Mouse (Mus musculus): ENCODE data around the gene App. TPM values are rescaled to one million over a fixed set of nuclear protein-coding genes. Genes with fewer than 3 reads are reported as not detected.

Gene App
- polyA plus RNA-seq, 1 experiment from 2014 or later, result 416 TPM

DNA sequence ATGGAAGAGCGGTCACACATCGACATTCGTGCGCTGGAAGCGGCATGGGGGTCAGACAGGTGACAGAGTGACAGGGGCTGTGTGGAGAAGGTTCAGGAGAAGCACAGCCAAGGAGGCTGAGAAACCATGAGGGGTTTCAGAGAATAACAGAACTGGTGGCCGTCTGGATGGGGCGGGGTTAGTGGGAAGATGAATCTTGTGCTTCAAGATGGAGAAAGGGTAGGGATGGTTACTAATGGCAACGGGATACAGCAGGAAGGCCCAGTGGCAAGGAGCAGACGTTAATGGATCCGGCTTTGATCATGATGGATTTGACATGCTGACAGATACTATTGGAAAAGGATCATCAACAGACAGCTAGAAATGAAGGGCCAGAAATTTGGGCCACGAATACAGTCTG, 107.3 kb downstream of the App start:
- no peak overlapping the region for H3K9ac ChIP-seq
- no peaks in the 10 kb centered on the region for H3K27me3 ChIP-seq (replicated peaks)
- no peak overlapping the region for H3K27ac ChIP-seq
- 83% methylated on average over 11 of the region's 11 CpGs for WGBS
- no peak overlapping the region for H3K4me2 ChIP-seq
- H3K4me3 ChIP-seq, result no peak overlapping the region
- no peaks in the 10 kb centered on the region for H3K4me1 ChIP-seq
- H3K36me3 ChIP-seq (replicated peaks), result 0 out of 2 replicates have a peak, but pooled peaks cover under 1% of the 10 kb centered on the region
- no peaks in the 10 kb centered on the region for H3K9me3 ChIP-seq
- no peak for ATAC-seq (replicated peaks)

DNA sequence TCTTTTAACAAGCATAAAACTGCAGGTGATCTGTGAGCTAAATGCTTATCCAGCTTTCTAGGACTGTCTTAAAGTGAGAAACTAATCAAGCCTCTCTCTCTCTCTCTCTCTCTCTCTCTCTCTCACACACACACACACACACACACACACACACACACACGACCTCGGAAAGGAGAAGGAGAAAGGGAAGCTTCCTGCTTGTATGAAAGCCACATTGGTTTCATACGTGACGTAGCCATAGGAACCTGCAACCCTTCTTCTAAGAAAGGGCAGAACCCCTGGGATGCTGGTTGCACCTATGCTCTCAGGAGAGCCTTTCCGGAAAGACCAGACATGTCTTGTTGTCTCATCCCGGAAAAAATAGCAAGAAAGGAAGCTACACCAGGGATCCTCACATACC, 108.8 kb downstream of the App start:
- Histone ChIP-seq H3K4me2 (no peak overlapping the region), H3K9ac (no peak overlapping the region), H3K9me3 (no peaks in the 10 kb centered on the region), H3K4me3 (no peak overlapping the region), H3K27ac (no peak overlapping the region), H3K27me3 (replicated peaks) (no peaks in the 10 kb centered on the region), H3K36me3 (replicated peaks) (no peaks in the 10 kb centered on the region), H3K4me1 (no peaks in the 10 kb centered on the region)
- 93% methylated on average over 5 of the region's 6 CpGs for WGBS
- no peak for ATAC-seq (replicated peaks)

DNA sequence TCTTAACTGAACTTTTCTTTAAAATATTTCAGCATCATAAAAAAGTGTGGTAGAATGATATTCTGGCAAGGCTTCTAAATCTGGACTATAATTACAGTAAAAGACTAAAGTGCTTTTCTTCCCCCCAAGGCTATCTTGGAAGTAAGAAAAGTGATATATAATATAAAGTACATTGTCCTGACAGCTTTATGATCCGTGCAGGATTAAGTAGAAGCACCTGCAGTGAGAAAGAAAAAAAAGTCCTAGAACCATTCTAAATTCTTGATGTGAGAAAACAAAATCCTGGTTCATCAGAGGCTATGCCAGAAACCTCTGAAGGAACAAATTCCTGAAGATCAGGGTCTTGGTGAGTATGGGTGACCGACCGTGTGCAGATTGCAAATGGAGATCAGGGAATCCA, 110.8 kb downstream of the App start:
- no peak overlapping the region for H3K27ac ChIP-seq
- H3K4me3 ChIP-seq, result no peak overlapping the region
- ATAC-seq (replicated peaks), result no peak
- WGBS, result 94% methylated on average over 3 of the region's 3 CpGs
- no peaks in the 10 kb centered on the region for H3K36me3 ChIP-seq (replicated peaks)
- H3K4me1 ChIP-seq, result peaks cover 19% of the 10 kb centered on the region
- H3K4me2 ChIP-seq, result no peak overlapping the region
- no peaks in the 10 kb centered on the region for H3K9me3 ChIP-seq
- no peaks in the 10 kb centered on the region for H3K27me3 ChIP-seq (replicated peaks)
- H3K9ac ChIP-seq, result no peak overlapping the region

DNA sequence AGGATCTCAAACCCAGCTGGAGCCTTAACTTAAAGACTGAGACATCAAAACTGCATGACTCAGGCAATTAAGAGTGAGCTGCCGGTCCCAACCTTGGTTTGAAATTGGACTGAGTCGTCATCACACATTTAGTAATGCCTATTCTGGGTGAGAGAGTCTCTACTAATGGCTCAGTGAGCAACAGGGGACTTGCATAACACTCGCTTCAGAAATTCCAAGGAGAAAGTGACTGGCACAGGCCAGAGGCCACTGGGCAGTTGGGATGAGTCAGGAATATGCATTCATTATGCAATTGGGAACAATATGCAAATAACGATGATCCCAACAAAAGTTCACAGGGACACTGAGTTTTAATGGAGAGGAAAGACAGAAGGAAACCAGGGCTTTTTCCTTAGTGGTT, 111.8 kb downstream of the App start:
- Histone ChIP-seq H3K9me3 (no peaks in the 10 kb centered on the region), H3K4me2 (no peak overlapping the region), H3K27ac (no peak overlapping the region), H3K27me3 (replicated peaks) (no peaks in the 10 kb centered on the region), H3K4me1 (peaks cover 20% of the 10 kb centered on the region), H3K9ac (no peak overlapping the region), H3K36me3 (replicated peaks) (no peaks in the 10 kb centered on the region), H3K4me3 (no peak overlapping the region)
- 90% methylated on average over 4 of the region's 4 CpGs for WGBS
- ATAC-seq (replicated peaks), result no peak

DNA sequence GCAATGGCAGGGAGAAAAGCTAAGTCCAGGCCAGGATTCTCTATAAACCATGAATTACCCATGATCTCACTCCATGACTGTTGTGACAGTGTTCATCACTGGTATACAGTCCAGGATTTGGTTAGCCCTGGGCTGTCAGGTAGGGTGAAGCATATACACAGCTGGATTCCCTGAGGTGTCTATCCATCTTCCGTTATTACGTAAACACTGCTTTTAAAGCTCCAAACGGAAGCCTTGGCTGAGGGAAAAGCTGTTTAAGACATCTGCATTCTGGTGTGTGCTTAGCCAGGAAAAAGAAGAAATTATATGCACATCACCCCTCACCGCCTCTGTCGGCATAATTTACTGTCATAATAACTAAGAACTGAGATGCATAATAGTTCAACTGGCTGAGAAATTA, 115.4 kb downstream of the App start:
- no peaks in the 10 kb centered on the region for H3K9me3 ChIP-seq
- H3K4me3 ChIP-seq, result no peak overlapping the region
- 32% methylated on average over 5 of the region's 5 CpGs for WGBS
- H3K4me2 ChIP-seq, result no peak overlapping the region; the same call in 1 of the 2 replicates
- 0 out of 2 replicates have a peak, but pooled peaks cover 7% of the 10 kb centered on the region for H3K36me3 ChIP-seq (replicated peaks)
- H3K27me3 ChIP-seq (replicated peaks), result no peaks in the 10 kb centered on the region
- peak overlapping the region; percentile 68 for H3K27ac ChIP-seq
- peak; percentile 83; the same call in 1 of the 2 replicates for ATAC-seq (replicated peaks)
- H3K4me1 ChIP-seq, result peaks cover 20% of the 10 kb centered on the region
- no peak overlapping the region for H3K9ac ChIP-seq

DNA sequence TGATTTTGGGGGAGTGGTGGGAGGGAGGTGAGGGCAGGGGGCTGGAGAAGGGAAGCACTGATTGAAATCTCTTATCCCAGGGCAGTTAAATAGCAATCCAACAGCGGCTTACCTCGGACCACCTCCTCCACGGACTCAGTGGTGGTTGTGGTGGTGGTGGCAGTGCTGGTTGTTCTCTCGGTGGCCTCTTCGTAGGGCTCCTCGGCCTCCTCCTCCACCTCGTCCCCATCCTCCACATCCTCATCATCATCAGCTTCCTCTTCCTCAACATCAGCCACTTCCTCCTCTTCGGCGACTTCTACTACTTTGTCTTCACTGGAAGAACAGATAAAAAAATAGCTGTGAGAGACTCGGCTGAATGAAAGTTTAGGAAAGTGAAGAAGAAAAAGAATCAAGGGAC, 117.4 kb downstream of the App start:
- Histone ChIP-seq H3K36me3 (replicated peaks) (0 out of 2 replicates have a peak, but pooled peaks cover 7% of the 10 kb centered on the region), H3K4me3 (no peak overlapping the region), H3K27ac (no peak overlapping the region), H3K9ac (no peak overlapping the region), H3K27me3 (replicated peaks) (no peaks in the 10 kb centered on the region), H3K4me1 (peaks cover 20% of the 10 kb centered on the region), H3K4me2 (no peak overlapping the region), H3K9me3 (no peaks in the 10 kb centered on the region)
- WGBS, result 94% methylated on average over 10 of the region's 10 CpGs
- ATAC-seq (replicated peaks), result no peak

DNA sequence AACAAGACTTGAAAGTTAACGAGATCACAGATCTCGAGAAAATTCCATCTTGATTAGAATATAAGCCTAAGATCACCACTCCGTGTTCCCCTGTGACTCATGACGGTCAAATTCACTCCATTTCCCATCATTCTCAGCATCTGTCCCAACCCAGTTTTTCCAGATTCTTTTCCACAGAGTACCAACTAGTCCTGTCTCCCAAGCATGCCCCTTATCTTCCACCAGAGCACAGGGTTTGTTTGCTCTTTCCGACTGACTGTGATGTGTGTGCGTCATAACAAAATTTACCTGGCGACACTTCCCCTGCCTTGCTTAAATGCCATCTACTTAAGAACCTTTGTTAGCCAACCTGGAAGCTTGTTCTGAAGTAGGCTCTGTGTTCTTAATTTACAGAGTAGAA, 119.6 kb downstream of the App start:
- H3K36me3 ChIP-seq (replicated peaks), result 0 out of 2 replicates have a peak, but pooled peaks cover 7% of the 10 kb centered on the region
- H3K4me3 ChIP-seq, result no peak overlapping the region
- no peak for ATAC-seq (replicated peaks)
- H3K9me3 ChIP-seq, result no peaks in the 10 kb centered on the region
- H3K4me2 ChIP-seq, result no peak overlapping the region
- H3K9ac ChIP-seq, result no peak overlapping the region
- no peaks in the 10 kb centered on the region for H3K27me3 ChIP-seq (replicated peaks)
- WGBS, result 92% methylated on average over 7 of the region's 7 CpGs
- peaks cover 22% of the 10 kb centered on the region for H3K4me1 ChIP-seq
- no peak overlapping the region for H3K27ac ChIP-seq

DNA sequence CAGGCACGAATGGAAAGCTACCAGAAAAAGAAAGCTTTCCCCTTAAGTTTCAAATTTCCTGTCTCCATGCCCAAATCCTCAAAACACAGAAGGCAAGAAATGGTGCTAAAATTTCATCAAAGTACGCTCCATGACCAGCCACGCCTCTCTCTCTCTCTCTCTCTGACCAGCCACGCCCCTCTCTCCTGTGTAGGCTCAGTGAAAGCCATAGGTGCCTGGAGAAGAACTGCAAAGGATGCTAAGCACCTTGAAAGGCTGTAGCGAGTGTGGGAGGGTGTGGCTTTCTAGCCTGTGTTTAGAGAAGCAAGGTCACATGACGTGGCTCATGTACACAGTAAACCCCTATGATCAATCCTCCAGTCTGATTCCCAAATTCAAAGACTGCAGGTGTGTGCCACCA, 126.3 kb downstream of the App start:
- H3K27ac ChIP-seq, result no peak overlapping the region
- H3K36me3 ChIP-seq (replicated peaks), result no peaks in the 10 kb centered on the region; the same call in 1 of the 2 replicates
- 76% methylated on average over 6 of the region's 6 CpGs for WGBS
- no peak overlapping the region for H3K9ac ChIP-seq
- no peak overlapping the region for H3K4me2 ChIP-seq
- H3K27me3 ChIP-seq (replicated peaks), result no peaks in the 10 kb centered on the region
- 0 out of 2 replicates have a peak, but pooled peaks cover 9% of the 10 kb centered on the region for H3K4me1 ChIP-seq
- ATAC-seq (replicated peaks), result no peak
- no peaks in the 10 kb centered on the region for H3K9me3 ChIP-seq
- H3K4me3 ChIP-seq, result no peak overlapping the region

DNA sequence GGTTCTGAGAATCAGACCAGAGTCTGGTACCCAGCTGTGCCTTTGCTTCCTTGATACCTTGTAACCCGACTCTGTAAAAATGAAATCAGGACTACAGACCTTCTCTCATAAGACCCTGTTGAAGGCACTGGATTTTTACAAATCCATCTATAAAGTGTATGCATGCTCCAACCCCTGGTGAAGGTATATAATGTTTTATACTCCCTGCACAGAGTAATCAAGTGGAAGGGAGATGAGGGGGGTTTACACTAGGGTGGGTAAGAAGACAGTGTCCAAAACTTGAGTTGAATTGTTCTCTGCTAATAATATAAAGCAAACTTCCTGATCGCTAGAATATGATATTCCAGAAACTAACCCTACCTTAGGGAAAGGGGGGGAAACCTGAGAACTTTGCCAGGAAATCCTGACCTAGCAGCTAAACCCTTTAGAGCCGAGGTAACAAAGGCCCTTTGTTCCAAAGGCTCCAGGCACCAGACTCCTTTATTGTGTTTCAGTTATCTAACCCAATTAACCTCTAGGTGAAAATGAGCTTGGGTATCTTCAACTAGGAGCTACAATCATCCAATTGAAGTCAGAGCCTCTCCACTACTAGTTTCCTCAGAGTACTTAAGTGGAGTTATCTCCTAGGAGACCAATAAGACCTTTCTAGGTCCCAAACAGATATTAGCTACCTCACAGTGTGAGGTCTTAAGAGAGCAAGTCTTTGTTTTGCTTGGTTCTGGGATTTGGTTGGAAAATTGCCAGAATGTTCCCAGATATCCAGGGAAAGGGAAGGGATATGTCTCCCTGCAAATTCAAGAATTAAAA, 132.2 kb downstream of the App start:
- 45% methylated on average over 3 of the region's 3 CpGs for WGBS

DNA sequence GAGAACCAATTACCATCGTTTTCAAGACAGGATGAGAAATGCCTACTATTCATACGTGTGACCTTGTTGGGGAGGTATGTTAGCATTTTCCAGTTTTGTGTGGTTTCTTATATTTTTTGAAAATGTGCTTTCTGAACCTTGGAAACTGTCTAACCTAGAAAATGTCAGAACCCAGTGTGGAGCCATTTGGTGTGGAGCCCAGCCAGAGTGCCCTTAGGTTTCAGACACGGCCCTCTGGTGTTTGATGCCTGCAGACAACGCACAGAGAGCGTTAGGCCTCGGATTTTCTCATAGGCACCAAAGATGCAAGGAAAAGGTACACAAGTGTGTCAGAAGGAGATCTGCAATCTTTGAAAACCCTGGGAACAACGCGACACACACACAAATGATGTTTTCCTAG, 134.8 kb downstream of the App start:
- Histone ChIP-seq H3K27ac (peak overlapping the region; percentile 58), H3K4me1 (peaks cover 19% of the 10 kb centered on the region), H3K9me3 (no peaks in the 10 kb centered on the region), H3K9ac (no peak overlapping the region), H3K4me2 (no peak overlapping the region), H3K4me3 (no peak overlapping the region), H3K36me3 (replicated peaks) (no peaks in the 10 kb centered on the region; the same call in 1 of the 2 replicates), H3K27me3 (replicated peaks) (no peaks in the 10 kb centered on the region)
- no peak for ATAC-seq (replicated peaks)
- 79% methylated on average over 8 of the region's 8 CpGs for WGBS

More for the DNA sequence above, 132.2 kb downstream of the App start:
- no peak overlapping the region for H3K4me2 ChIP-seq
- H3K27ac ChIP-seq, result no peak overlapping the region
- peaks cover 15% of the 10 kb centered on the region for H3K4me1 ChIP-seq
- H3K9ac ChIP-seq, result no peak overlapping the region
- no peaks in the 10 kb centered on the region for H3K27me3 ChIP-seq (replicated peaks)
- no peaks in the 10 kb centered on the region for H3K9me3 ChIP-seq
- no peak for ATAC-seq (replicated peaks)
- H3K36me3 ChIP-seq (replicated peaks), result no peaks in the 10 kb centered on the region; the same call in 1 of the 2 replicates
- no peak overlapping the region for H3K4me3 ChIP-seq

DNA sequence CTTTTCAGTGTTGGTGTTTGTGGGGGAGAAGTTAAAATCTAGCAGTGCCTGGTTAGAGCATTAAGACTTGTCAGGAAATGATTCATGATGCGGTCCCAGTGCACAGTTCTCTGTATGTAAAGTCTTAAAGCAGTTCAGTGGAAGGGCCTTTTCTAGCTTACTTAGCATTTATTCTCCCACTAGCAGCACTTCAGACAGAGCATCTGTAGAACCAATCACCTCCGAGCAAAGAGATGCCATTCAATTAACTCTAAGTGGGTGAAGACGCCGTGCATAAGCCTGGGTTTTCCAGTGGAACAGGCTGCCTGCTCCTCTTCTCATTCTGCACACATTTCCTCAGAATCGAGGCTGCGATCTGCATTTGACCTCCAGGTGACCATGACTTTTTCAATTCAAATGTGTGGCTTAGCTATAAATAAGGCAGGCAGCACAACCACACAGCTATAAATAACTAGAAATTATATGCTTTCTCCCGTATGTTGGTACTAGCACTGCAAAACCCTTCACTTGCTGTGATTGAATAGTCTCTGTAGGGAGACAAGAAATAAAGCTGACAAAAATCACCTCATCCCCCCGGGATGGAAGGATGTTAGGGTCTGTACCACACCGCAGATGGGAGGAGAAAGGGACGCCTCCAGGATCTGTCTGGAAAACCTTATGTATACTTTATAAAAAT, 135.5 kb downstream of the App start:
- no peaks in the 10 kb centered on the region; the same call in 1 of the 2 replicates for H3K36me3 ChIP-seq (replicated peaks)
- 64% methylated on average over 10 of the region's 10 CpGs for WGBS
- ATAC-seq (replicated peaks), result peak; percentile 46

DNA sequence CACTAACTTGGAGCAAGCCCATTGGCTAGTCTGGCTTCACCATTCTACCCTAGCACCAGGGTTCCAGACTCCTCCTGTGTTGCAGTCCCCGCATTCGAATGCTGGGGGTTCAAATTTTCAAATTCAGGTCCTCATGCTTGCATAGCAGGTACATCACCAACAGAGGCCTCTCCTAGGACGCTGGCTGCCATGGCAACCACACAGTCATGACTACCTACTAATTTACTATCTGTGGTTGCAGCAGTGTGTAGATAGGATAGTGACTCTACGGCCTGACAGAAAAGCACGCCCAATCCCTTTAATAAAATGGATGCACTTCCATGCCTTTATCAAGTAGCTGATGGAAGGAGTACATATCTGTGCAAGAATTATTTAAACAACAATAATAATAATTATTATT, 137.8 kb downstream of the App start:
- no peak overlapping the region for H3K4me2 ChIP-seq
- no peaks in the 10 kb centered on the region for H3K9me3 ChIP-seq
- H3K4me1 ChIP-seq, result peaks cover 19% of the 10 kb centered on the region
- peaks cover 4% of the 10 kb centered on the region; the same call in 1 of the 2 replicates for H3K36me3 ChIP-seq (replicated peaks)
- H3K9ac ChIP-seq, result no peak overlapping the region
- ATAC-seq (replicated peaks), result peak; percentile 51
- no peaks in the 10 kb centered on the region for H3K27me3 ChIP-seq (replicated peaks)
- H3K4me3 ChIP-seq, result no peak overlapping the region
- no peak overlapping the region for H3K27ac ChIP-seq
- WGBS, result 77% methylated on average over 5 of the region's 5 CpGs

More for the DNA sequence above, 135.5 kb downstream of the App start:
- no peak overlapping the region for H3K4me3 ChIP-seq
- no peaks in the 10 kb centered on the region for H3K27me3 ChIP-seq (replicated peaks)
- no peaks in the 10 kb centered on the region for H3K9me3 ChIP-seq
- H3K9ac ChIP-seq, result no peak overlapping the region
- peaks cover 19% of the 10 kb centered on the region for H3K4me1 ChIP-seq
- no peak overlapping the region for H3K4me2 ChIP-seq
- peak overlapping the region; percentile 65 for H3K27ac ChIP-seq

Measured in midbrain, embryonic 15.5 days (tissue).